Mouse (Mus musculus) G1E (cell line): ENCODE results near the gene Lztr1.

Experiments
- CTCF ChIP-seq: IDR thresholded peaks from 2 replicates; pipeline ENCODE4 v1.5.1; 2012; ENCODE audit warnings: low read depth, low read length, inconsistent platforms, mixed read lengths
- GATA1 ChIP-seq: IDR thresholded peaks from 2 replicates; pipeline ENCODE4 v1.6.1; 2012; ENCODE audit warnings: borderline replicate concordance, low read length, inconsistent platforms, mixed read lengths
- TAL1 ChIP-seq: conservative IDR thresholded peaks from 2 replicates; pipeline ENCODE4 v1.6.1; 2012; ENCODE audit warnings: low read depth, low read length, inconsistent platforms, mixed read lengths

GRCm38 (mm10) chr16:17460254-17460653, 48.2 kb upstream of the Lztr1 start:
- TF ChIP-seq CTCF, result peak; percentile 18; the same call in 1 of the 2 replicates
- TF ChIP-seq TAL1, result no peak
- TF ChIP-seq GATA1, result no peak
